Mouse (Mus musculus): ENCODE measurements around the gene Brd3. TPM values are rescaled to one million over a fixed set of nuclear protein-coding genes. Genes with fewer than 3 reads are reported as not detected.

Brd3 gene
- polyA plus RNA-seq, 1 experiment = 28.6 TPM

DNA sequence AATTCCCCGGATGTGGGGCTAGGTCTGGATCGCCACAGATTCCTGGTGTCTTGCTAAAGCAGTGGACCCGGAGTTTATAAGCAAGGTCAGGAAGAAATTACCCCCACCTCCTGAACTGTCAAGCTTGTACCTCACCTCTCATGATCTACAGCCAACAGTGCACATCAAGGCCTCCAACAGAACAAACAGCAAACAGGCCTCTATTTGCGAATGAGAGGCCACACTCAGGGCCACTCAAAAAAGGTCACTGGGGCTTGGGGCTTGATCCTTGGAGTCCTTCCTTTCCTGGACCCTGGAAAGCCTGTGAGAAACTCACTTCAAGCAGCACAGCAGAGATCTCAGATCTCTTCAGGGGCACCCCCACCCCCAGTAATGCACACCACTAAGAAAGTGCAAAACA is 33.6 kb downstream of the Brd3 start:
- WGBS = 22% methylated on average over 4 of the region's 4 CpGs
- peak in 1 of 2 experiments; percentile 17 for DNase-seq
- H3K4me3 ChIP-seq (replicated peaks; ENCODE audit: insufficient read depth, low read depth, low read length) = peak overlapping the region; percentile 17
- no peak overlapping the region for H3K27ac ChIP-seq (ENCODE audit: insufficient read depth, low read length)
- peaks cover 37% of the 10 kb centered on the region for H3K4me1 ChIP-seq (ENCODE audit: control insufficient read depth, insufficient read depth, low read length)
- no peaks in the 10 kb centered on the region for H3K27me3 ChIP-seq (ENCODE audit: control insufficient read depth, insufficient read depth, low read length)
- TF ChIP-seq POLR2A (IDR thresholded peaks at IDR 0.05; ENCODE audit: borderline replicate concordance, insufficient read depth, low read length) (no peak), CTCF (IDR thresholded peaks at IDR 0.05; ENCODE audit: borderline replicate concordance, insufficient read depth, low read depth, low read length) (no peak)

DNA sequence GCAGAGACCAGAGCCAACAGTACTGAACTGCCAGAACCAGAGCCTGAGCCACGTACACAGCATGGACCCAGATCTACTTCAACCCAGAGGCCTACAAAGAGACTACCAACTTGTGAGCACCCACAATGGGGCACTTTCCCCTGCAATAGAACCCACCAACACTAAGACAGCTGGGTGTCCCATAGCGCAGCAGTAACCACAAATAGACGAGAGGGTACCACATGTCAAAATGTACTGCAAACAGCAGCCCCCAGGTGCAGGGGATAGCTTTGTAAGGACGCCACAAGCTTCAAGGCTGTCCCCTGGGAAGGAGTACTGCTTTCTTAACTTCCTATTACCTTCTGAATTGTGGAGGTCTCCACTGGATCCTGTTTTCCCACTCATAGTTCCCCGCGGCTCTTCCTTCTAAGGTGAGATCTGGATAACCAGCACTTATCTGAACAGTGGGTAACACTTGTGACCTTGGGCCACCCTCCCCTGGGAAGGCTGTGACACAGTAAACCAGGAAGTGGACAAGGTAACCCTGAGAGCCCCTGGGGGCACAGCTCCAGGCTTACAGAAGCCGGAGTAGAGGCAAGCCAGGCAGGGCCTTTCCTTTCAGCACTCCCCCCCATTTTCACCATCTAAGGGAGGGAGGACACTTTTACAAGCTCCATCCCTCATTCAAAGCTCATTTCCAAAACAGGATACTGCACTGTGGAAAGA is 34.2 kb downstream of the Brd3 start:
- no peak for DNase-seq
- H3K27ac ChIP-seq (ENCODE audit: insufficient read depth, low read length) = 0 out of 2 replicates have a peak overlapping the region, but pooled peaks have one; percentile 9
- H3K27me3 ChIP-seq (ENCODE audit: control insufficient read depth, insufficient read depth, low read length) = no peaks in the 10 kb centered on the region
- H3K4me3 ChIP-seq (replicated peaks; ENCODE audit: insufficient read depth, low read depth, low read length) = no peak overlapping the region
- WGBS = 54% methylated on average over 7 of the region's 7 CpGs
- H3K4me1 ChIP-seq (ENCODE audit: control insufficient read depth, insufficient read depth, low read length) = peaks cover 40% of the 10 kb centered on the region
- TF ChIP-seq CTCF (IDR thresholded peaks at IDR 0.05; ENCODE audit: borderline replicate concordance, insufficient read depth, low read depth, low read length) (no peak), POLR2A (IDR thresholded peaks at IDR 0.05; ENCODE audit: borderline replicate concordance, insufficient read depth, low read length) (no peak)

DNA sequence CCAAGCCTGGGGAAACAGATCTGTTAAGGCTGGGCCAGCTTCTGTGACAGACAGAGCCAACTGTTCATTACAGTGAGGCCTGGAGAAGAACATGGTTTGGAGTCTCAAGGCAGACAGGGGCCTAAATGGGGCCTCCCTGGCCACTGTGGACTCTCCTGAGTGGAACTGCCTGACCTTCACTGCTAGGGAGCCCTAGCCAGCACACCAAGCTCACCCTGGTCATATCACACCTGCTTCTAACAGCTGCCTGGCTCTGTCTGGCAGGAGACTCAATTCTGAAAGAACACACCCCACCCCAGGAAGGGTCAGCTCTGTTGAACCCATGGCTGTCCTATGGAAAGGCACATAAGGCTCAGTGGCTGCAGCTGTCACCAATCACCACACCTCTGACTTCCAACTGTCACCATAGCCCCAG is 36.3 kb downstream of the Brd3 start:
- Histone ChIP-seq H3K27me3 (ENCODE audit: control insufficient read depth, insufficient read depth, low read length) (no peaks in the 10 kb centered on the region), H3K4me3 (replicated peaks; ENCODE audit: insufficient read depth, low read depth, low read length) (no peak overlapping the region), H3K4me1 (ENCODE audit: control insufficient read depth, insufficient read depth, low read length) (peaks cover 46% of the 10 kb centered on the region), H3K27ac (ENCODE audit: insufficient read depth, low read length) (no peak overlapping the region)
- TF ChIP-seq POLR2A (IDR thresholded peaks at IDR 0.05; ENCODE audit: borderline replicate concordance, insufficient read depth, low read length) (no peak), CTCF (IDR thresholded peaks at IDR 0.05; ENCODE audit: borderline replicate concordance, insufficient read depth, low read depth, low read length) (no peak)
- DNase-seq = no peak

DNA sequence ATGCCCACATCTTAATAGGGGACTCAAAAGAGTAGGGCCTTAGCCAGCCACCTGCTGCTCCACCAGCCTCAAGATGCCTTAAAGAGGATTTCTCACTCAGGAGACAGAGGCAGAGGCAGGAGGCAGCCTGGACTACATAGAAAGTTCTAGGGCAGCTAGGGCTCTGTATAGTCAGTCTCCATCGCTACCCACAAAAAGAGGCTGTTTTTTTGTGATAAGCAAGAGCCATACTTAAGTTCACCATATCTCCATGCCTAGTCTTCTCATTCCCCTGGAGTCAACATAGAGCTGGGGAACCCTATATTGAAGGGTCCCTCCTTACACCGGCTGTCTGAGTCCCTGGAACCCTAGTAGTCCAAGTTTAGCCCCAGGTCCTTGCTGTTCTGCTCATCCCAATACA is 36.9 kb downstream of the Brd3 start:
- H3K27ac ChIP-seq (ENCODE audit: insufficient read depth, low read length) = no peak overlapping the region
- TF ChIP-seq CTCF (IDR thresholded peaks at IDR 0.05; ENCODE audit: borderline replicate concordance, insufficient read depth, low read depth, low read length) = no peak
- TF ChIP-seq POLR2A (IDR thresholded peaks at IDR 0.05; ENCODE audit: borderline replicate concordance, insufficient read depth, low read length) = no peak
- DNase-seq = no peak
- peaks cover 46% of the 10 kb centered on the region for H3K4me1 ChIP-seq (ENCODE audit: control insufficient read depth, insufficient read depth, low read length)
- H3K4me3 ChIP-seq (replicated peaks; ENCODE audit: insufficient read depth, low read depth, low read length) = no peak overlapping the region
- WGBS = 94% methylated on average over 2 of the region's 2 CpGs
- H3K27me3 ChIP-seq (ENCODE audit: control insufficient read depth, insufficient read depth, low read length) = no peaks in the 10 kb centered on the region

DNA sequence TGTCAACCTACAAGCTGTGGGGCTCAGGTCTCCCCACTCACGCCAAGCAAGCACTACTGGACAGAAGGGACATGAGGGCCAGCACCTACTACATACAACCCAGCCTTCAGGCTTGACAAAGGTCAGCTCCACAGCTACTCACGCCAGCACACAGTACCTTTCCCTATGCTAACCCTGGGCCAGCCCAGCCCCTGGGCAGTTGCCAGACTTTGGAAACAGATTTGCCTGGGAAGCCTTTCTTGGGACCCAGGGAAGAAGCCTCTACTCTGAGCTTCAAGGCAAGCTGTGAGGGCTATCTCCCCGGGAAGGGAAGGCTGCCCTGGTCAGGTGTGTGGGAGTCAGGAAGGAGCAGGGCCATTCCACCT is 37.5 kb downstream of the Brd3 start:
- Histone ChIP-seq H3K27me3 (ENCODE audit: control insufficient read depth, insufficient read depth, low read length) (no peaks in the 10 kb centered on the region), H3K4me3 (replicated peaks; ENCODE audit: insufficient read depth, low read depth, low read length) (no peak overlapping the region), H3K27ac (ENCODE audit: insufficient read depth, low read length) (no peak overlapping the region), H3K4me1 (ENCODE audit: control insufficient read depth, insufficient read depth, low read length) (peaks cover 46% of the 10 kb centered on the region)
- 46% methylated on average over 3 of the region's 3 CpGs for WGBS
- TF ChIP-seq POLR2A (IDR thresholded peaks at IDR 0.05; ENCODE audit: borderline replicate concordance, insufficient read depth, low read length) (no peak), CTCF (IDR thresholded peaks at IDR 0.05; ENCODE audit: borderline replicate concordance, insufficient read depth, low read depth, low read length) (no peak)
- no peak for DNase-seq

DNA sequence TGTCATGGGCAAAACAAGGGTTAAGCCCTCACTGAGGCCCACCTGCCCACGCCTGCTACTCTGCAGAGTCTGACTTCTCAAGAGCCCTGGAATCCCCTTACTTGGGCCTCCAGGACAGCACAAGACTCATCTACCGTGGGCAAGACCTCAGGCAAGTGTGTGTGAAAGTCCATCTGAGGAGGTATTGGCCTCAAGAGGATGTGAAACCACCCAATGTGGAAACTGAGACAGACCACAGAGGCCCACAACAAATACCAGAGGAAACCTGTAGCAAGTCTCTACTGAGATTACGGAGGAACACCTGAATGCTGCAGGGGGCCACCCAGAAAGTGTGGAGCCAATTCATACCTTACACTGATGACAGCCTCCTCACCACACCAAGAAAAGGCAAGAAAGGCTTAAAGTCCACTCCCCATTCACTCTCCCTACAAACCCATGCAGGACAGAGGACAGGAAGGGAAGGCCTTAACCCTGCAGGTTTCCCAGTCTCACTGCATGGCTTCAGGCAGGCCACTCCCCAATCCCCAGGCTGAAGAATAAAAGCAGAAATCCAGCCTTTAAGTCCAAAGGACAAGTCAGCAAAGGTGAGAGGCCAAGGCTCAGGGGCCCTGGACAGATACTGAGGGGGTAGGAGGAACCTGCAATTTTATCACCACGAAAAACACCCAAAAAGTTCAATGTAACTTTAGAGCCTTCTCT is 38.0 kb downstream of the Brd3 start:
- 77% methylated on average over 4 of the region's 4 CpGs for WGBS
- peaks cover 46% of the 10 kb centered on the region for H3K4me1 ChIP-seq (ENCODE audit: control insufficient read depth, insufficient read depth, low read length)
- H3K27me3 ChIP-seq (ENCODE audit: control insufficient read depth, insufficient read depth, low read length) = no peaks in the 10 kb centered on the region

DNA sequence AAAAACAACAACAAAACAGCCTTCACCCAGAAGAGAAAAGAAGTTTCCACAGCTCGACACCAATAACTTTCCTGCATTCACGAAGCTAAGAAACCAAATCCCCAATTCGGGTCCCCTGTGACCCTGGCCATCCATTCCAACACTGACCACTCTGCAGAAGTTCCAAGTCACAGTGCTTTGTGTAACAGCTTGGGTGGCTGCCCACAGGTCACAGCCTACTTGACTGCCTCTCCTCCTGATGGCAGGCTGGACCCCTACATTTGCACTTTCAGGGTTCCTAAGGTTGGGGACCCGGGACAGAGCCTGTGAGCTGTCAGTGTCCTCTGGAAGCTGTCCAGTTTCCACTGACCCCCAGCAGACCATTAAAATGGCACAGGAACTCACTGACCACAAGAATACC is 44.6 kb downstream of the Brd3 start:
- DNase-seq = no peak
- no peak overlapping the region for H3K4me3 ChIP-seq (replicated peaks; ENCODE audit: insufficient read depth, low read depth, low read length)
- H3K27me3 ChIP-seq (ENCODE audit: control insufficient read depth, insufficient read depth, low read length) = no peaks in the 10 kb centered on the region
- WGBS = 75% methylated on average over 4 of the region's 4 CpGs
- TF ChIP-seq POLR2A (IDR thresholded peaks at IDR 0.05; ENCODE audit: borderline replicate concordance, insufficient read depth, low read length) (no peak), CTCF (IDR thresholded peaks at IDR 0.05; ENCODE audit: borderline replicate concordance, insufficient read depth, low read depth, low read length) (no peak)
- no peak overlapping the region for H3K27ac ChIP-seq (ENCODE audit: insufficient read depth, low read length)
- peaks cover 7% of the 10 kb centered on the region; the same call in 1 of the 2 replicates for H3K4me1 ChIP-seq (ENCODE audit: control insufficient read depth, insufficient read depth, low read length)

More for the DNA sequence above, 38.0 kb downstream of the Brd3 start:
- no peak overlapping the region for H3K4me3 ChIP-seq (replicated peaks; ENCODE audit: insufficient read depth, low read depth, low read length)
- no peak overlapping the region for H3K27ac ChIP-seq (ENCODE audit: insufficient read depth, low read length)
- TF ChIP-seq CTCF (IDR thresholded peaks at IDR 0.05; ENCODE audit: borderline replicate concordance, insufficient read depth, low read depth, low read length) = no peak
- DNase-seq = no peak
